Mouse (Mus musculus) ES-E14 (cell line): ENCODE measurements around the gene Adgb. TPM values are rescaled to one million over a fixed set of nuclear protein-coding genes. Genes with fewer than 3 reads are reported as not detected.

Experiments used
- DNase-seq: peaks from one replicate; pipeline ENCODE4 v3.0.0-alpha.2; 2013; ENCODE audit warnings: low read depth, low spot score
- H3K27ac ChIP-seq: 2 replicates; pipeline ENCODE4 v1.5.1; 2012; ENCODE audit warnings: low read depth, mild to moderate bottlenecking, low read length, moderate library complexity, mixed read lengths; ENCODE audit not compliant: poor library complexity, insufficient read depth, severe bottlenecking
- H3K36me3 ChIP-seq: 2 replicates; pipeline ENCODE4 v1.6.1; 2012; ENCODE audit warnings: mild to moderate bottlenecking, low read length, moderate library complexity, mixed read lengths; ENCODE audit not compliant: control insufficient read depth, poor library complexity, insufficient read depth, severe bottlenecking
- H3K4me1 ChIP-seq, 2 experiments: fragments of 150-350 bp in 1 of 2; sonication (generic) in 1 of 2; 2 replicates each; pipeline ENCODE4 v1.6.1; 2012; ENCODE audit warnings: low read length in 2 of 2, mild to moderate bottlenecking in 1 of 2, mixed read lengths in 1 of 2; ENCODE audit not compliant: control insufficient read depth in 2 of 2, insufficient read depth in 2 of 2, poor library complexity in 1 of 2
- H3K4me3 ChIP-seq, 2 experiments: fragments of 150-350 bp in 1 of 2; sonication (generic) in 1 of 2; 2 replicates each; pipeline ENCODE4 v1.5.1; 2012; ENCODE audit warnings: low read length in 2 of 2, low read depth in 1 of 2, mild to moderate bottlenecking in 1 of 2, mixed read lengths in 1 of 2; ENCODE audit not compliant: insufficient read depth in 1 of 2, poor library complexity in 1 of 2, severe bottlenecking in 1 of 2
- H3K9ac ChIP-seq: 2 replicates; pipeline ENCODE4 v1.6.1; 2012; ENCODE audit warnings: low read depth, mild to moderate bottlenecking, low read length, mixed read lengths; ENCODE audit not compliant: poor library complexity, insufficient read depth, severe bottlenecking
- H3K9me3 ChIP-seq: fragments of 150-350 bp; sonication (generic); 2 replicates; pipeline ENCODE4 v1.6.1; 2012; ENCODE audit warnings: low read depth, mild to moderate bottlenecking, low read length; ENCODE audit not compliant: control insufficient read depth, insufficient read depth
- CHD2 ChIP-seq: IDR thresholded peaks from 2 replicates; pipeline ENCODE4 v1.6.1; 2014; ENCODE audit warnings: mild to moderate bottlenecking, low read depth, low read length, inconsistent platforms
- HCFC1 ChIP-seq: IDR thresholded peaks from 2 replicates; pipeline ENCODE4 v1.6.1; 2012; ENCODE audit warnings: low read length, inconsistent platforms, borderline replicate concordance; ENCODE audit not compliant: insufficient read depth
- MAFK ChIP-seq: IDR thresholded peaks from 2 replicates; pipeline ENCODE4 v1.6.1; 2014; ENCODE audit warnings: mild to moderate bottlenecking, low read depth, low read length, inconsistent platforms; ENCODE audit not compliant: insufficient read depth
- ZC3H11A ChIP-seq: IDR thresholded peaks from 2 replicates; pipeline ENCODE4 v1.6.1; 2012; ENCODE audit warnings: low read depth, mild to moderate bottlenecking, inconsistent platforms, low read length, borderline replicate concordance
- ZNF384 ChIP-seq: IDR thresholded peaks from 2 replicates; pipeline ENCODE4 v1.6.1; 2012; ENCODE audit warnings: low read depth, low read length, inconsistent platforms
- in situ Hi-C, 2 experiments: fragments of 600-800 bp; cut with MboI; formaldehyde crosslinking; loops; one replicate each; pipeline ENCODE4 v1.15.1; 2025; ENCODE audit warnings: low sequenced_read_pairs in 2 of 2, inconsistent platforms in 1 of 2; ENCODE audit not compliant: unreplicated experiment in 2 of 2
- total RNA-seq: library from RNA; depleted of rRNA; stranded (reverse); fragments of 300-350 nt; gene quantifications from 2 replicates; pipeline ENCODE4 v1.2.3, GENCODE M21; 2012

Gene Adgb
- total RNA-seq, 1 experiment: not detected

- DNase-seq: no peak
- no peaks in the 10 kb centered on the region for H3K36me3 ChIP-seq
- H3K4me3 ChIP-seq: no peak overlapping the region
- no peak overlapping the region for H3K9ac ChIP-seq
- no peak for TF ChIP-seq ZC3H11A
- no peak for TF ChIP-seq CHD2
- no peak for TF ChIP-seq HCFC1
- no peak for TF ChIP-seq ZNF384
- no peak for TF ChIP-seq MAFK
- no peaks in the 10 kb centered on the region for H3K4me1 ChIP-seq
- no peak overlapping the region for H3K27ac ChIP-seq
- H3K9me3 ChIP-seq: no peaks in the 10 kb centered on the region
- in situ Hi-C loops: loop anchor here in 1 of 2 experiments (25.0 kb wide), 1 partner anchor 198 kb away; the partner anchor contains the start of gene Rab32
Measured at GRCm38 (mm10) chr10:10364025-10364424, 108.1 kb downstream of the Adgb start.

DNA sequence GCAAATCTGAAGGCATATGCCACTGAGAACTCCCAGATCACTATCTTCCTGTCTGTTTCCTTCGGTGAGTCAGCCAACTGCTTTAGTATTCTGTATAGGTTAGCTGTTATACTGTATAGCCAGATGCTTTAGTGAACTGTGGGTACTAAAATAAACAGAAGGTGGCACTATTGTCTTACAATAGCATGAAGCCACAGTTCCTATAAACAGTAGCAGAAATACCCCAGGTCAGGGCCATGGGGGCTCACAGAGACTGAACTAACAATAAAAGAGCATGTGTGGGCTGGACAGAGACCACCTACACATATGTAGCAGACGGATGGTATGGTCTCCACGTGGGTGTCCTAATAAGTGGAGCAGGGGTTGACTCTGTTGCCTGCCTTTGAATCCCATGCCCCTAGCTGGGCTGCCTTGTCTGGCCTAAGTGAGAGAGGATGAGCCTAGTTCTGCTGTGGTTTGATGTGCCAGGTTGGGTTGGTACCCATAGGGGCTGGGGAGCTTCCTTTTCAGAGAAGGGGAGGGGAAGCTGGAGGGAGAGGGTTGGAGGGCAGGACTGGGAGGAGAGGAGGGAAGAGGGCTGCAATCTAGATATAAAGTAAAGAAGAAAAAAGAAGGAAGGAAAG, 116.4 kb downstream of the Adgb start:
- Histone ChIP-seq H3K9ac (no peak overlapping the region), H3K4me1 (no peaks in the 10 kb centered on the region), H3K36me3 (no peaks in the 10 kb centered on the region), H3K4me3 (no peak overlapping the region), H3K27ac (no peak overlapping the region), H3K9me3 (no peaks in the 10 kb centered on the region)
- TF ChIP-seq ZC3H11A (peak; percentile 52; the same call in 1 of the 2 replicates), MAFK (no peak)
- in situ Hi-C loops: loop anchor here in 1 of 2 experiments (25.0 kb wide), 1 partner anchor 207 kb away; the partner anchor contains the start of gene Rab32
- peak; percentile 25 for DNase-seq

DNA sequence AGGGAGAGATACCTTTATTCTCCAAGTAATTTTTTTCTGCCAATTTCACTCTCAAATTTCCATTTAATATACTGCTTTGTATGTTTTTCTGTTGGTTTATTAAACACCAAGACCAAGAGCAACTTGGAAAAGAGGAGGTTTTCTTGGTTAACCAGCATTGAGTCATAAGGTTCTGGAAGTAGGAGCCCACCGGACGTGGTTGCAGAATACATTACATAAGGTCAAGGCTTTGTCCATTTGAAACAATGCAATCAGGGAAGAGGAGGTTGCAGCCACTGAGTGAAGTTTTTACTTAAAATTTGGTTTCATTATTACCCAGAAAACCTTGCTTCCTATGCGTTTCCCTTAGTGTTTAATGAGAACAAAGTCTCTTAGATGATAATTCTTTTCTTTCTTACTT, 119.9 kb downstream of the Adgb start:
- Histone ChIP-seq H3K4me3 (no peak overlapping the region), H3K9ac (no peak overlapping the region), H3K27ac (no peak overlapping the region), H3K4me1 (no peaks in the 10 kb centered on the region), H3K9me3 (no peaks in the 10 kb centered on the region), H3K36me3 (no peaks in the 10 kb centered on the region)
- no peak for DNase-seq
- TF ChIP-seq MAFK (no peak), HCFC1 (no peak), ZNF384 (no peak), ZC3H11A (no peak), CHD2 (no peak)
- in situ Hi-C loops: loop anchor here in 1 of 2 experiments (25.0 kb wide), 1 partner anchor 210 kb away; the partner anchor contains the start of gene Rab32

DNA sequence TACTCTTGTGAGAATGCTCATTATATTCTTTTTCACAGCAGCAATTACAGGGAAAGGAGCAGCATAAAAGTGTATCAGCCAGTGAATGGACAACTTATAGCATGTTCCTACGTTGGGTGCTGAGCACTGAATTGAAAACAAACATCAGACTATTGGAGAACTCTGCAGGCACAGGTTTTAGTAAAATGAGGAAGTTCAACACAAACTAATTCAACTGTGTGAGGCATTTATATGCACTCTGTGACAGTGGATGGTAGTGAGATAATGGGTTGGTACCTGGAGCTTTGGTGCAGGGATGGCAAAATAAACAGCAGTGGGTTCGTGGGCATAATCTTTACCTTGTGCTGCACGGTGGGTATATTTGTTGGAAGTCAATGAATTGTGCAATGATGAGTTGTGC, 121.6 kb downstream of the Adgb start:
- H3K9me3 ChIP-seq: no peaks in the 10 kb centered on the region
- H3K4me3 ChIP-seq: no peak overlapping the region
- H3K27ac ChIP-seq: no peak overlapping the region
- TF ChIP-seq CHD2 (no peak), HCFC1 (no peak), ZNF384 (no peak), MAFK (no peak), ZC3H11A (no peak)
- H3K4me1 ChIP-seq: no peaks in the 10 kb centered on the region
- no peak for DNase-seq
- no peak overlapping the region for H3K9ac ChIP-seq
- no peaks in the 10 kb centered on the region for H3K36me3 ChIP-seq
- in situ Hi-C loops: loop anchor here in 1 of 2 experiments (25.0 kb wide), 1 partner anchor 212 kb away; the partner anchor contains the start of gene Rab32

DNA sequence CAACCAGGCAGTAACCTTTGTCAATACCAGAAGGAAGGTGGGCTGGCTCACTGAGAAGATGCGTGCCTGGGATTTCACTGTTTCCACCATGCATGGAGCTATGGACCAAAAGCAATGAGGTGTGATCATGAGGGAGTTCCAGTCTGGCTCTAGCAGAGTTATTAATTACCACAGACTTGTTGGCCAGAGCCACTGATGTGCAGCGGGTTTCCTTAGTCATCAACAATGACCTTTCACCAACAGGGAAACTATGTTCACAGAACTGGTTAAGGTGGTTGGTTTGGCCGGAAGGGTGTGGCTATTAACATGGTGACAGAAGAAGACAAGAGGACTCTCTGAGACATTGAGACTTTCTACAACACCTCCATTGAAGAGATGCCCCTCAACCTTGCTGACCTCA, 128.2 kb downstream of the Adgb start:
- TF ChIP-seq HCFC1 (no peak), MAFK (no peak), ZNF384 (no peak), ZC3H11A (no peak), CHD2 (no peak)
- no peak for DNase-seq
- Histone ChIP-seq H3K27ac (no peak overlapping the region), H3K4me1 (no peaks in the 10 kb centered on the region), H3K4me3 (no peak overlapping the region), H3K9me3 (no peaks in the 10 kb centered on the region), H3K9ac (no peak overlapping the region), H3K36me3 (no peaks in the 10 kb centered on the region)
- in situ Hi-C loops: no loop called here
